Mouse (Mus musculus): ENCODE results near the gene Brwd1.
"Not testable (repeated sequence)": the region's sequence is repeated elsewhere in the genome, so short reads cannot be mapped to it uniquely, and the experiment has no call there.

Brwd1 gene

DNA sequence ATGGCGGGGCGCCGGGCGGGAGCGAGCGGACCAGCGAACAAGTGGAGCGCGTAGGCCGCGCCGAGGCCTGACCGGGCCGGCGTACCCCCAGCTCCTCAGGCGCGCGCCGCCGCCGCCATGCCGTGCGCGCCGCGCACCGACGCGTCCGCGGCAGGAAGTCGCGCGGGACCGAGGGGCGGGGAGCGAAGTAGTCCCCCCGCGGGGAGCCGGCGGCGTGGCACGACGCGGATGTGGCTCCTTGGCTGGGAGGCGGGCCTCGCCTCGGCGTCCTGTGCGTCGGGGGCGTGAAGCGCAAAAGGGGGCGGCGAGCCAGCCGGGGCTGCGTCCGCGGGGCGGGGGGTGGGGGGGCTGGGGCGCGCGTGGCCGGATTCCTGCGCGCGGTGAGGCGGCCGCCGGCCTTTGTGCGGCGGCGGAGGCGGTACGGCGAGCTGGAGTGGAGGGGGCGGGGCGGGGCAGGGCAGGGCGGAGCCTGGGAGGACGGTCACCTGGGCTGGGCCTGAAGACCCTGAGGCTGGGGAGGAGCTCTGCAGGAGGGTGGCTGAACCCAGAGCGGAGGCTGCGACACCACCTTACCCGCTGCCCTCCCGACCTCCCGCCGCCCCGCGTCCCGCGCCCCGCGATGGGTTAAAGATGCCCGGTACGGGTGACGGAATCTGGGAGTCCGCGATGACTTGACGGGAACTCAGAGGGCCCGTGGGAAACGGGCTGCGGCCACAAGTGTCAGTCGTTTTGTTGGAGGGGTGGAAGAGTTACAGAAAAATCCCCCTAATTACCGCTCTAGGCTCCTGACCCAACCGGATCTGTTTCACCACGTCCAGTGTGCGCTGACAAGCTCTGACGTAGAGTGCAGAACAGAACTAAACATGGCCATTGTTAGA is at the start of gene Brwd1:
Gene Brwd1, minus strand, starts transcription at position 226 of the 878 bp plus-strand sequence.
- peak; percentile 87 to 94 for DNase-seq

DNA sequence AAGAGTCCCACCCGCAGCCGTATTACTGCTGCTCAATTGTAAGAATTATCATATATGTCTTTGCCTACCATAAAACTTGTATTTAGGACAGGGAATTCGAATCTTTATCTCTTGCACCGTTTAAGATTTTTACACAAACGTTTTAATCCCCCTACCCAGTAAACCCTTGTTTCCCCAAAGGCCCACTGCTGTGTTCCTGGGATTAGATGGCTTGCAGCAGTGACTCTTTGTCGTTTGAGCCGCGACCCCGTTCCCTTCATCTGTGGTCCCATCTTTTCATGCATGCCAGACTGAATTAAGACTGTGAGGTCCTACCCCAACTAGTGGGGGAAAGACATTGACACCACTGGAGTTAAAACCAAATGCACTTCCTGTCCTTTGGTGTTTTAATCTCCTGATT is 46.1 kb upstream of the Brwd1 start:
- DNase-seq, result no peak

DNA sequence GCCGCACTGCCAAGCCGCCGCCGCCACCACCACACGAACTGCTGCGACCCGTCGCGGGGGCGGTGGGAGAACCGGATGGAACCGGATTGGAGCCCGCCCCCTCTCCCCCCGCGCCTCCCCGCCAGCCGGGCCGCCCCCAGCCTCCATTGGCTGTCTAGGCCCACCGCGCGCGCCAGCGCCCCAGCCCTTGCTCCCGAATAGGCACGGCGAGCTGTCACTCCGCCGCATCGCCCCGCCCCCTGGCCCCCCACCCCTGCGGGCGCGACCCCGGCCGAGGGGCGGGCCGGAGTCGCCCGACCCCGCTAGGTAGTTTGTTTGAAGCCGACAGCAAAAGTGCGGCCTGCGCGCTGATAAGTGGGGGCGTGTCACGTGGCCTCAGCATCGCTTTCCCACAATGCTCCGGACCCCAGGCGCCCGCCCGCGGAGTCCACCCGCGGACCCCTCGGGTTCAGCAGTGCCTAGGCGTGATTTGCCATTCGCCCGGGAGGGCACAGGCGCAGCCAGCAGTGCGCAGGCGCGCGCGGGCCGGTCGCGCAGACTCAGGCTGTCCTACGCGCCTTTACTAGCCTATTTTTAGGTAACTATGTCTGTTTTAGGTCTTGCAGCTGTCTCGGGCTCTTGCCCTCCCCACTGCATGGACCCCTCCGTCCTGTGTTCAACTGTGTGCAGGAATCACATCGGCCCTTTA is 45.5 kb upstream of the Brwd1 start, which contains the start of gene Hmgn1:
Gene Hmgn1, minus strand, starts transcription at position 73 of the 688 bp plus-strand sequence.
- DNase-seq, result peak; percentile 94 to 96

DNA sequence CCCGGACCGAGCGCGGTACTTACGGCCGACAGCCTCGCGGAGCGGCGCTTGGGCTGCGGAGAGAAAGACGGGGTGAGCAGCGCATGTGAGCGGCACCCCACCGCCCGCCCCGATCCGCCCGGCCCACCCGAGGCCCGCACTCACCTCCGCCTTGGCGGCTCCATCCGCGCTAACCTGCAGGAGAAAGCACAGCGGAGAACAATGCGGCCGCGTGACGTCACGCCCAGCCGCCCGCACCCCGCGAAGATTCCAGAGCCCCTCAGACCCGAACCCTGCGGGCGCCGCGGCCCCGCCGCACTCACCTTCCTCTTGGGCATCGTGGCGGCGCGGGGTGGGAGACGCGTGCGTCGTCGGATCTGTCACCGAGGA is 44.9 kb upstream of the Brwd1 start:
- DNase-seq, result no peak

DNA sequence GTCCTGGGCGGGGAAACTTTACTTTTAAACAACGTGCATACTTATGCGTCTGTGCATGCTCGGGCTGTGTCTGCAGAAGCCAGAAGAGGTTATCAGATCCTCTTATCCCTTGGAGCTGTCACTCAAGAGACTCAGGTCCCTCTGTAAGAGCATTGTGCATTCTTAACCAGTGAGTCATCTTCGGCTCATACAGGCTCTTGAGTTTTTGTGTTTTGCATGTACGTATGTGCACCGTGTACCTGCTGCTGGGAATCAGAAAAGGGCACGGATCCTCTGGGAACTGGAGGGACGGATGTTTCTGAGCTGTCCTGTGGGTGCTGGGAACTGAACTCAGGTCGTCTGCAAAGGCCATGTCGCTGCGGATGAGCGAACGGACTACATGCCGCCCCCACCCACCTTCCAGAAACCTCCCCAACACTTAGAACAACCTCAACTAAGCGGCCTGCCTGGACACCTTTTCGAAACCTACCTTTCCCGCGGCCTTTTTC is 44.4 kb upstream of the Brwd1 start:
- DNase-seq, result peak in 1 of 2 experiments; percentile 37

DNA sequence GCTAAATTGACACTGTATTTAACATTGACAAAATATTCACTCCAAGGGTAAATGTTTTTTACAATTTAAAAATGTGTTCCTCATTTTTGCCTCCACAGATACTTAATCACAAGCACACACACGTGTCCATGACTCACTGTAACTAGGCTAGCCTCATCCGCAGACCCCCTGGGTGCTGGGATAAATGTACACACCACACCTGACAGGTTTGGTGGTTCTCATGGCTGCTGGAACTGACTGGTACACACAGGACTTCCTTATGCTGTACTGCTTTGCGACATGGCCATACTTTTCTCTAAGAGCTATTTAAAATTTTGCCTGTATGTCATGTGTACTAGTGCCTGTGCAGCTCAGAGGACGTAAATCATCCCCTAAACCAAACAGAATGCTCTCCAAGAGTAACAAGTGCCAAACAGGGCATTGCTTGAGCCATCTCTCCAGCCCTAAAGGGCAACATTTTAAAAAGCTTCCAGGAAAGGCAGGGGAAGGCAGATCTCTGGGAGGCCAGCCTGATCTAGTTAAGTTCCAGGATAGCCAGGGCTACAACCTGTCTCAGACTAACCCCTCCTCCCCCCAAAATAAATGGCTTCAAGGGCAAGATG is 37.8 kb upstream of the Brwd1 start:
- no peak for DNase-seq

DNA sequence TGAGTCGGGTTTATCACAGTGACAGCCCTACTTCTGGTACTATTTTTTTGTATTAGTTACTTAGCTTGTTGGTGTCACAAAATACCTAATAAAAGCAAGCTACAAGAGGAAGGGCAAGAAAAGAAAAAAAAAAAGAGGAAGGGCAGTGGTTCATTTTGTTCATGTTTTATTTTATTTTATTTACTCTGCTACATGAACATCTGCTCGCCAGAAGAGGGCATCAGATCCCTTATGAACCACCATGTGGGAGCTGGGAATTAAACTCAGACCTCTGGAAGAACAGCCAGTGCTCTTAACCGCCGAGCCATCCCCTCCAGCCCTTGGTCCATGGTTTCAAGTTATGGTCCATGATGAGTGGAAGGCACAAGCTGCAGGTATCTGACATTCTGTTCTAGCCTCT is 32.4 kb upstream of the Brwd1 start:
- no peak for DNase-seq

DNA sequence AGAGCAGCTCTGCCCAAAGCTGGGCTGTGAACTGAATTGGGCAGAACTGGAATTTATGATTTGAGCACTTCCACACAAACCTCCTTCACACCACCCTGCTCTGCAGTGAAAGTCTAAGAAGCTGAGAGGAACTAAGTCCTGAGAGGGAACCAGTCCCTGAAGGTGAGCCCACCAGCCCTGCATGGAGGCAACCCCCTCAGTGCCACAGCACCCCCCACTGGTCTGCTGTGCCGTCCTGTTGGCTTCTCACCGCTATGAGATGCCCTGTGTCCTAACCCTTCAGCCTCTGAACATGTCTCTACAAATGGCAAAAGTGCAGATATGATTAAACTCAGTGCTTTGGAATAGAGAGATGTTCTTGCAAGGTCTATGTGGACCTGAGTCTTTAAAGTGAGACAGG is 30.4 kb upstream of the Brwd1 start:
- no peak for DNase-seq

DNA sequence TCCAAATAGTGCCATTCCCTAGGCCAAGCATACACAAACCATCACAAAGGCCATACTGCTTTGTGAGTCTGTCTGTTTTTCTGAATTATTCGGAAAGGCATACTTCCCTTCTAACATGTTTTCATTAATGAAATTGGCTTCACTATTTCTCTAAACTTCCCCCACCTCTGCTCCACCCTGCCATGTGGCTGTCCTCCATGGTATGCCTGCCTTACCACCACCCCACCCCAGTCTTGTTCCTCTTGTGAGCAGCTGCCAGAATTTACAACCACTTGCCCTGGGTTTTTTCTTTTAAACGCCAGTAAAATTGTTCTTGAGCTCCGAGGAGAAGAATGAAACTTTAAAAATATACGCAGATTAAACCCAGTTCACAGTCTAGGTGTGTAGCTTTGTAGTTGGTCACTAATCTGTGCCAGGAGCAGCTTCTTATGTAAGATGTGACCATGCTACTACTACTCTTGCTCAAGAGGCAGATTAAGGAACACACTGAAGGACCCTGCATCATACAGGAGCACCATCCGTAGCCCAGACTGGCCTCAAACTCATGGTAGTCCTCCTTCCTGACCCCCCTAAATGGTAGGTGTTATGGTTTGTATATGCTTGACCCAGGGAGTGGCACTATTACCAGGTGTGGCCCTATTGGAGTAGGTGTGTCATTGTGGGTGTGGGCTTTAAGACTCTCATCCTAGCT is 28.5 kb upstream of the Brwd1 start:
- DNase-seq, result no peak

DNA sequence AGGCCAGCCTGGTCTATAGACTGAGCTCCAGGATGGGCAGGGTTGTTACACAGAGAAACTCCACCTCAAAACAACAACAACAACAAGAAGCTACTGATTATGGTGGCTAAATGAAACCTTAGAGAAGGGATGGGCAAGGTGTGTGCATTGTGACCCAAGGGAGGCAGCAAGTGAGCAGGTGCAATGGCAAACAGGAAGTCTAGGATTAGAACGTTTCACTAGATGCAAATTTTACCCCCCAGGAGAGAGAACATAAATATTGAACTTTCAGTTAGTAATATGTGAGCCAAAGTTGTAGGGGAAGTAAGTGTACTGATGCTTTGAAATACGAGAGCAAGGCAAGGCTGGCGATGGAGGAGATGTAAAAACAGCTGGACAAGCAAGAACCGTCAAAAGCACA is 27.3 kb upstream of the Brwd1 start:
- no peak for DNase-seq

DNA sequence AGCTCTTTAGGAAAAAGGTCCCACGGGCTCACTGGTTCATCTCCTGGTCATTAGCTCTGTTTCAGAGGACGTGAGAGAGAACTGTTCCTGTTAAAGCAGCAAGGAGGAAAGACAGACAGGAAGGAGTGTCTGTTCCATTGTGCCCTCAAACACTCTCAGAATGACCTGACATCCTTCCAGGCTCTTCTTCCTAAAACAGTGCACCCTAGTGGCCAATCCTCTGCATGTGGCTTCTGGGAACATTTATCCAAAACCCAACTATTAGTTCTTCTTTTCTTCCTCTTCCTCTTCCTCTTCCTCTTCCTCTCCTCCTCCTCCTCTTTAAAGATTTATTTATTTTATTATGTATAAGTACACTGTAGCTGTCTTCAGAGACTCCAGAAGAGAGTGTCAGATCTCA is 20.7 kb upstream of the Brwd1 start:
- DNase-seq, result no peak

DNA sequence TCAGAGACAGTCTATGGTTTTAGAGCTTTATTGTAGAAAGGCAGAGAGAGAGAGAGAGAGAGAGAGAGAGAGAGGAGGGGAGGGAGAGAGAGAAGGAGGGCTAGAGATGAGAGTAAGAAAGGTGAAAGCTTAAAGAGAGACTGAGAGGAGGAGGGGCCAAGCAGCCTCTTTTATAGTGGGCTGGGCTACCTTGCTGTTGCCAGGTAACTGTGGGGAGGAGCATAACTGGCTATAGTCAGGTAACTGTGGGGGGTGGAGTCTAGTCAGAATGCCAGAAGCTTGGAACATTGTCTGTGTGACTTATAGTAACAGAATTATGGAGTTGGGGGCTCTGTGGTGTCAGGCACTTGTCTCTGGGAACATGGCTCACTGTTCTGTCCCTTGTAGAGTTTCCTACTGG is 15.5 kb upstream of the Brwd1 start:
- not testable (repeated sequence) for DNase-seq

DNA sequence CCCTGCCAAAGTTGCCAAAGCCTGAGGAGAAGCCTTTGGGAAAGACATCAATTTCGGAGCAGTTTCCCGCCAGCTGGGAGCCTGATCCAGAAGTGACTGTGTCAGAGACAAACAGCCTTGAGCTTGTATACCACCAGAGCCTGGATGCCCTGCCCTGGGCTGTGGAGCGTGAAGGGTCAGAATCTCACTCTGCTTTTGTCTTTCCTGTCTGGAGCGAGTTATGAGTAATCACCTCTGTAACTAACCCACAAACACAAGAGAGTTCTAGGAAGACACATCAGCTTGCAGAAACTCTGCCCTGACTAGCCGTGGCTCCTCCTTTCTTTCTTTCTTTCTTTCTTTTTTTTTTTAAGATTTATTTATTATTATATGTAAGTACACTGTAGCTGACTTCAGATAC is 13.6 kb upstream of the Brwd1 start:
- DNase-seq, result no peak

DNA sequence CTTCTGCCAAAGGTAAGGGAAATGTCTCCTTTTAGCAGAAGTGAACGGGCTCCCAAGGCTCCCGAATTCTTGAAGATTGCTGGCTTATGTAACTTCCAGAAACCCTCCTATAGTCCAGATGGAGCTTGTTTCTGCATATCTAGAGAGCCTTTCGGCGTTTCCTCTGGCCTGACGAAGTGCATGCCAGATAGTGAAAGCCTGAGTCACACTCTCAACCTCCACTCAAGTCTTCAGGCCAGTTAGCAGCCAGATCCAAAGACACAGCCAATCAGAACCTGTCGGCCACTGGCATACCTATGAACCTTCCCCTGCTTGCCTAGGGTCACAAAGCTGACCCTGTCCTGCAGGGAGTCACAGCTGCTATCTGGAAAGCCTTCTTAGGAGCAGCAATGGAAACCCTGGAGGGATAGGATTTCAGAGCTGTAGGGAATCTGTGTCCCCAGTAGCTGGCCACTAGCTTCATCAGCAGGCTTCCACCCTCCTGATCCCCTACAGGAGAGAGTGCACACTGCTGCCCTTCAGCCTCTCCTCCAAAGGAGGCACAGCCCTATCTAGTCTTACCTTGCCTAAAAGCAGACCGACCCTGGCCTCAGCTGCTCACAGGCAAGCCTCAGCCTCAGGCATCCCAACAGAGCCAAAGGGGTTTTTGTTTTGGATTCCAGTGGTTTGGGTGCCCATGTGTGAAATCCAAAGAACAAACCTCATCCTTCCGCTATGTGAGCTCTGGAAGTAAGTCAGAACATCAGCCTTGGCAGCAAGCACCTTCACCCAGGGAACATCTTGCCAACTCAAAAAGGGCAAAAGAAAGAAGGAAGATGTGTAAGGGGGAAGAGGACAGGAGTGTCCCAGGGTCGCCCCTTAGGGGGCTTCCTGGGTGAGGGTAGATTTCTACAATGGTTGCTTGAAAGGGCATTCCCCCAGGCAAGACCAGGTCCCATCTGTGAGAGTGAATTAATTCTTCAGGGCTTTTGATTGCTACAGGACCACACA is 9.5 kb upstream of the Brwd1 start:
- no peak for DNase-seq

DNA sequence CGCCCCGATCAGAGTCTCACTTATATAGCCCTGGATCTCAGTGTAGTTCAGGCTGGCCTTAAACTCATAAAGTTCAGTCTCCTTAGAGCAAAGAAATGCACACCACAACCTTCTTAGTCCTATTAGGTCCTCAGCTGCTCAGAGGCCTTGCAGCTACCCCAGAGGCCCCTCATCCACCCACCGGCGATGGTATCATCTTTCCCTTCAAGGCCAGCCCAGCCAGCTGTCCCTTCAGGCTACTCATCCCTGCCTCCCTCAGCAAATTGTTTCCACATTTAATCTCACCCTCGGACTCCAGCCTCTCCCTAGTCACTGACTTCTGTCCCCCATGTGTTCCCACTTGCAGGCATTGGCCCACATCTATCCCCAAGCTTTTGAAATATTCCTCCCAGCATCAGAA is 5.8 kb upstream of the Brwd1 start:
- no peak for DNase-seq

DNA sequence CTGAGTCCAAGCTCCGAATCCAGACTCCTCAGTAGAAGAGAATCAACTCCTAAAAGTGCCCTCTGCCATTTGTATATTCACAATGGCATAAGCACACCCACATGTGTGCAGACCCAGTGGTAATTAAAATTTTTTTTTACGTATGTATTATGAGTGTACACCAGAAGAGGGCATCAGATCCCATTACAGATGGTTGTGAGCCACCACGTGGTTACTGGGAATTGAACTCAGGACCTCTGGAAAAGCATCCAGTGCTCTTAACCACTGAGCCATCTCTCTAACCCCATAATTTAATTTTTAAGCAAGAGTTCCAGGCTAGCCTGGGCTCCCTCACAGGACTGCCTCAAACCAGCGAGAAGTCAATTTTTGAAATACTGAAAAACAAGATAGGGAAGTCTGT is 5.1 kb upstream of the Brwd1 start:
- DNase-seq, result no peak

DNA sequence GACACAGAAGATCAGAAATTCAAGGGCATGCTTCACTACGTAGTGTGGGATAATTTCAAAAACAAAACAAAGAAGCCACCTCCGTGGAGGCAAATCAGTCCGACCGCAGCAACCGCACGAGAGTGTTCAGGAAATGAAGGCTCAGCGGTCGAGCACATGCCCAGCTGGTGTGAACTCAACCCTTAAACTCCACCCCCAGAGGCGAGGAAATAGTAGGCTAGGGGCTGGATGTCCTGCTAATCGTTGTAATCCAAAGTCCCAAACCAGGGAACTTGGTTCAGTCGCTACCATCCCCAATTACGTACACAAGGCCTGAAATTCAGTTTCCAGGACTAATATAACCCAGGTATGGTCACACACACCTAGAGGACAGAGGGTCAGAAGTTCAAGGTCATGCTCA is 4.7 kb upstream of the Brwd1 start:
- DNase-seq, result no peak

DNA sequence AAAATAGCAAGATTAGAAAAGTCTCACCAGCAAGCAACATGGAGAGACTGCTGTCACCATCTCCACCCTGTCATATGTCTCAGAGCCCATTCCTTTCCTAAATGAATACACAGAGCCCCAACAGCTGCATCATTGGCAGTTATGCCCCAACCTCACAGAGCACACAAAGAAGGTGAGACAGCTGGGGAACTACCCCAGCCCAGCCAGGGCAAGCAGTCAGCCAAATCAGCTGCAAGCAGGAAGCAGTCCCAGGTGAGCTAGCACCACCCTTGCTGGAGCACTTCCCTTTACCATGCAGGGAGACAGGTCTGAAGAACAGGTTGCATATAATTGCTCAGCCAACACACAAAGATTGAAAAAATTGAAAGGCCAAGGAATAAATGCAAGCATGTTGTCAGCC is 3.3 kb upstream of the Brwd1 start:
- DNase-seq, result no peak

DNA sequence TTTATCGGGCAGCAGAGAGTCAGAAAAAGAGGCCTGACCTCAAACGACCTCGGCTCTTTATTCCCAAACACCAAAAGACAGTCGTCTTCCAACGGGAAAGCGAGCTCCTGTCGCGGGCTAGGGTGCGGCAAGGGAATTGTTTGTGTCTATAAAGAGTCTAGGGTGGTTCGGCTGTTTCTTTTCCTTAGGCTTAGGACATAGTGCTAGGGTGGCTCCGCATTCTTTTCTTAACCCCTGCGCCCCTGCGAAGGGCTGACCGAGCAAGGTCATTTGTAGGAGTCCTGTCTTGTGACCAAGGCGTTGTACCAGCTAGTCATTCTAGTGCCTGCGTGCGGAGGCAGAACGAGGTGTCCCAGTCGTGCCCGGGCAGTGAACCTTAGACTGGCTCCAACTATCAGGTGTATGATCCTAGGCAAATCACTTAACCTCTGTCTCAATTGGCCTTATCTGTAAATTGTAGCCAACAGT is 887 bp upstream of the Brwd1 start:
- DNase-seq, result peak in 1 of 2 experiments; percentile 31

DNA sequence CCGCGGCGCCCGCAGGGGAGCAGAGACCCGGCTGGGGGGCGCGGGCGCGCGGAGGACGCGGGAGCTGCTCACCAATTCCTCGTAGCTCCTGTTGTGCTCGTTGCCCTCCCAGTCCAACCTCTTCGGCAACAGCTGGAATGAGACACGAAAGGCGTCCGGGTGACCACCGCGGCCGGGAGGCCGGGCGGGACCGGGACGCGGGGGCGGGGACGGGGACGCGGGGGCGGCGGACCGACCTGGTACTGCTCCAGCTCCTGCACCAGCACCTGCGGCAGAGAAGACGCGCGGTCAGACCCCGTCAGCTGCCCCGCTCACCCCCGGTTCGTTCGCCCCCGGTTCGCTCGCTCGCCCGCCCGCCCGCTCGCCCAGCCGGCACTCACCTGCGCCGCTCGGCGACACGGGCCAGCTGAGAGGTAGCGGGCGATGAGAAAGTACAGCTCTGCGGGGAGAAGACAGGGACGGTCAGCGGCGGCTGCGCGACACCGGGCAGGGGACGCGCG is 534 bp downstream of the Brwd1 start:
- peak; percentile 62 to 67 for DNase-seq

DNA sequence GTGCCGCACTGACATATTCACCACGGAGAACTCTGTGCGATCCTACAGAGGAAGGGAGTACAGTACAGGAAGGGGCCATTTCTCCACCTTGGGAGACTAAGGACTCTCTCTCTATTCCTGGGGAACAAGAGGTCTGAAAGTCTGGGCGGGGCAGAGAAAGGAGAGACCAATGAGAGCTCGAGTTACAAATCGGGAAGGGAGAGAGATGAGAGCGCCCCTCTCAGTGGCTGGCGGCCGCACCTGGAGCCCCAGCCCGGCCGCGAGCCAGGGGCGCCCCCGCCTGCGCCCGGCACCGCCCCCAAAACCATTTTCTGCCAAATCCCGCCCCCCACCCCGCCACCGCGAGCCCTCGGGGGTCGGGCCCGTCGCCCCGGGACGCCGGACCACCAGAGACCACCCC is 995 bp downstream of the Brwd1 start:
- peak; percentile 89 to 97 for DNase-seq

Measured in cerebellum, postnatal 36 days (tissue).